In the genomic region with DNA sequence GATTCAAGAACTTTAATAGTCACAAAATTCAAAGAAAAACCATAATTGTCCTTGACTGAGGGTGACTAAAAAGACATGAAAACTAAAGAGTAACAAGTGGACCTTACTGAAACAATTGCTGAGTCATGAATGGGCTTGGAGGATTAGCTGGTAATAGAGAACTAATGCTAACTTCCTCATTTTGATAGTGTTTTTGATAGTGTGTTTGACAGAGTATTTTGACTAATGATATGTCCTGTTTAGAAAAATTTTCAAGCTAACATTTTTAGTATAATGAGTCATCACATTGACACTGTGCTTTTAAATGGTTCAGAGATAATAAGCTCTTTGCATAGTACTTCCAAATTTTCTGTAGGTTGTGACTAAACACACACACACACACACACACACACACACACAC, we compare ENCODE assay signal across 23 mouse cellular contexts. TPM values are rescaled to one million over a fixed set of nuclear protein-coding genes. Genes with fewer than 3 reads are reported as not detected.
DNase-seq lines count a peak whose midpoint lies in the region; ATAC-seq and TF ChIP-seq lines count a peak whose summit lies in the region.
"Had no signal": no experiment of that assay in that cellular context is flagged by ENCODE, and none has a peak within 500 bp of the region (broad histone marks: within the 10 kb centered on the region; RNA-seq: fewer than 3 reads in every experiment).

No protein-coding gene starts in this region.

- H3K9ac ChIP-seq in liver, embryonic 11.5 days (ENCODE audit: low read depth, low read length), result no peak overlapping the region
- H3K9ac ChIP-seq: forebrain, embryonic 13.5 days; forebrain, postnatal 0 days; heart, embryonic 15.5 days; hindbrain, embryonic 15.5 days had no signal

- H3K9me3 ChIP-seq in G1E (replicated peaks), result no peaks in the 10 kb centered on the region
- H3K9me3 ChIP-seq in liver, embryonic 11.5 days (ENCODE audit: control insufficient read depth, low read length), result no peaks in the 10 kb centered on the region
- H3K9me3 ChIP-seq: embryonic facial prominence, embryonic 10.5 days; forebrain, embryonic 13.5 days; heart, embryonic 15.5 days; hindbrain, embryonic 15.5 days had no signal

- H3K36me3 ChIP-seq in G1E (replicated peaks), result no peaks in the 10 kb centered on the region
- no peaks in the 10 kb centered on the region for H3K36me3 ChIP-seq in liver, embryonic 11.5 days (ENCODE audit: control insufficient read depth, insufficient read depth, low read length)
- H3K36me3 ChIP-seq: embryonic facial prominence, embryonic 10.5 days; heart, embryonic 15.5 days; hindbrain, embryonic 15.5 days had no signal

- DNase-seq in 416B (ENCODE audit: low read depth) (peak; percentile 87), G1E (ENCODE audit: low spot score) (peak; percentile 59)
- DNase-seq in liver, embryonic 11.5 days (ENCODE audit: low spot score), result no peak
- DNase-seq in ovary, postnatal 36 days (ENCODE audit: low spot score), result no peak
- DNase-seq: adrenal gland, postnatal 10 days; B cell, adult 2 months; cerebellum, adult 18-20 months; cerebellum, adult 9-11 months; cerebellum, postnatal 36 days; forebrain, postnatal 0 days; gastrocnemius, postnatal 36 days; heart, adult 18-20 months; heart, postnatal 14 days had no signal

- no peak overlapping the region for H3K4me3 ChIP-seq in G1E (ENCODE audit: low read depth, low read length)
- no peak overlapping the region for H3K4me3 ChIP-seq in liver, embryonic 11.5 days (ENCODE audit: low read depth, low read length)
- H3K4me3 ChIP-seq: embryonic facial prominence, embryonic 10.5 days; forebrain, embryonic 13.5 days; heart, embryonic 15.5 days; hindbrain, embryonic 15.5 days had no signal

- no peak overlapping the region for H3K27ac ChIP-seq in liver, embryonic 11.5 days (ENCODE audit: low read depth, low read length)
- H3K27ac ChIP-seq: embryonic facial prominence, embryonic 10.5 days; forebrain, embryonic 13.5 days; heart, embryonic 15.5 days; hindbrain, embryonic 15.5 days had no signal

- H3K4me2 ChIP-seq in liver, embryonic 11.5 days, result no peak overlapping the region
- H3K4me2 ChIP-seq: forebrain, embryonic 13.5 days; heart, embryonic 11.5 days; heart, embryonic 15.5 days; hindbrain, embryonic 15.5 days had no signal

- peaks cover 16% of the 10 kb centered on the region for H3K4me1 ChIP-seq in G1E (ENCODE audit: insufficient read depth, low read depth, low read length)
- no peaks in the 10 kb centered on the region for H3K4me1 ChIP-seq in liver, embryonic 11.5 days (replicated peaks; ENCODE audit: control insufficient read depth, insufficient read depth, low read length)
- H3K4me1 ChIP-seq: embryonic facial prominence, embryonic 10.5 days; forebrain, embryonic 13.5 days; heart, embryonic 15.5 days; hindbrain, embryonic 15.5 days had no signal

- TF ChIP-seq CTCF in G1E (IDR thresholded peaks at IDR 0.05; ENCODE audit: low read depth, low read length), result no peak

- ATAC-seq in G1E (ENCODE audit: extremely low read depth, insufficient number of reproducible peaks, low FRiP score, poor library complexity, severe bottlenecking), result peak; percentile 94
- peak; percentile 95 for ATAC-seq in common myeloid progenitor, adult 5-6 weeks (replicated peaks; ENCODE audit: low read depth, poor library complexity, severe bottlenecking)
- peak; percentile 90 for ATAC-seq in megakaryocyte progenitor cell, adult 5-6 weeks (replicated peaks; ENCODE audit: poor library complexity)
- ATAC-seq in liver, embryonic 11.5 days (replicated peaks; ENCODE audit: low FRiP score), result no peak
- ATAC-seq in cerebellum, adult (ENCODE audit: insufficient number of reproducible peaks, low FRiP score, low TSS enrichment), result no peak
- ATAC-seq: CD4-positive, CD25-positive, alpha-beta regulatory T cell, adult 4 months; forebrain, embryonic 13.5 days; forebrain, postnatal 0 days; intestine, embryonic 16.5 days had no signal

- H3K27me3 ChIP-seq in G1E (ENCODE audit: insufficient read depth, low read length), result peaks cover 5% of the 10 kb centered on the region; the same call in 1 of the 2 replicates
- no peaks in the 10 kb centered on the region for H3K27me3 ChIP-seq in liver, embryonic 11.5 days (replicated peaks; ENCODE audit: control insufficient read depth, insufficient read depth, low read length)
- H3K27me3 ChIP-seq: forebrain, embryonic 13.5 days; heart, embryonic 15.5 days; hindbrain, embryonic 15.5 days had no signal

RNA-seq across cellular contexts. Expression of a gene that starts 13.4 kb away (rescaled TPM):
- total RNA-seq in G1E (2014; fragmentation: Nextera tagmentation) (not detected in 2 replicates), G1E (2017) (0.12 TPM in 1 of 2 replicates, not detected in the other)
- not detected in 2 replicates for polyA plus RNA-seq in G1E (2012)
- total RNA-seq in common myeloid progenitor, adult 5-6 weeks (2017), result not detected in 2 replicates
- total RNA-seq in megakaryocyte progenitor cell, adult 5-6 weeks (2015), result not detected in 2 replicates
- total RNA-seq in megakaryocyte progenitor cell, adult 5-6 weeks (2017), result not detected in 2 replicates
- 0.61 and 0.64 TPM in 2 replicates for polyA plus RNA-seq in liver, embryonic 11.5 days (2014; fragmentation: Nextera tagmentation; extraction: Ambion mirVana)
- total RNA-seq: gastrocnemius, postnatal 36 days; heart, adult 18-20 months; heart, postnatal 14 days had no signal
- polyA plus RNA-seq: CD4-positive, CD25-positive, alpha-beta regulatory T cell, adult 4 months; embryonic facial prominence, embryonic 10.5 days; forebrain, embryonic 13.5 days; heart, embryonic 11.5 days; hindbrain, embryonic 15.5 days had no signal

Comparison
In these comparisons a context has a peak if more than half of its experiments do, and no peak if none do; other contexts are left out.
1. DNase-seq: peak in 416B (single experiment) and G1E (single experiment); none in liver, embryonic 11.5 days (single experiment) and ovary, postnatal 36 days (single experiment).
2. ATAC-seq: peak in G1E (single experiment), common myeloid progenitor, adult 5-6 weeks (single experiment) and megakaryocyte progenitor cell, adult 5-6 weeks (single experiment); none in liver, embryonic 11.5 days (single experiment) and cerebellum, adult (single experiment).